Mouse (Mus musculus): ENCODE results near the gene Tmem176b.

DNA sequence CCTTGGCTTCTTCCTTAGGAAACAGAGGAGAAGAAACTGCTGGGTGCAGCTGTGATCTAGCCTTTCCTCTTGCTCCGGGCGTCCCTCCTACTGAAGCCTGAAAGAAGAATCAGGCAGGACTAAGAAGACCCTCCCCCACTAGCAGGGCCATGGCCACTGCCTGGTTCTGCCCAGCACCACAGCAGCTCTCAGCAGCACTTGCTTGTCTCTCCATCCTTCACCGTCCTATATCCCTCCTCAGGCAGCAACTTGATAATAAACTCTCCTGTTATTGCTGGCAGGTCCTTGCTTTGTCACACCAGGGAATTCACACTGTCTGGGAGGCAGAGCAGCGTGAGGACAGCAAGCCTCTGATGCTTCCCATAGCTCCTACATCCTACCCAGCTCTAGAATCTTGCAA lies 3.8 kb upstream of the Tmem176b start:
- TF ChIP-seq CTCF (IDR thresholded peaks at IDR 0.05; ENCODE audit: control insufficient read depth, insufficient read depth, low read length) (no peak), POLR2A (IDR thresholded peaks at IDR 0.05; ENCODE audit: borderline replicate concordance, control insufficient read depth, low read depth, low read length) (no peak)
